Mouse (Mus musculus) ES-Bruce4 (cell line): ENCODE results near the gene Zscan12.

Source experiments
- CTCF ChIP-seq: IDR thresholded peaks from one replicate; pipeline ENCODE4 v1.8.1; 2011; ENCODE audit warnings: low read depth, low read length
- EP300 ChIP-seq: IDR thresholded peaks from 2 replicates; pipeline ENCODE4 v1.6.1; 2011; ENCODE audit warnings: low read depth, low read length; ENCODE audit not compliant: insufficient read depth

- no peak for TF ChIP-seq CTCF
- TF ChIP-seq EP300, result no peak
Measured at GRCm38 (mm10) chr13:21322509-21323375, 39.9 kb upstream of the Zscan12 start.
